Mouse (Mus musculus) liver, postnatal 0 days (tissue): ENCODE results near the gene Rhpn2.

Source experiments
- CTCF ChIP-seq: sonication (generic); IDR thresholded peaks from 2 replicates; pipeline ENCODE4 v1.5.1; 2016; ENCODE audit warnings: antibody characterized with exemption, low read depth
- EP300 ChIP-seq: IDR thresholded peaks from 2 replicates; pipeline ENCODE4 v1.6.1; 2016; ENCODE audit warnings: antibody characterized with exemption, low read depth, mild to moderate bottlenecking

- TF ChIP-seq EP300 = no peak
- TF ChIP-seq CTCF = no peak
These were observed 38.6 kb downstream of the Rhpn2 start for GRCm38 (mm10) chr7:35372483-35373017.
